Mouse (Mus musculus): Measurements from ENCODE around the gene Vwa5b2. TPM values are rescaled to one million over a fixed set of nuclear protein-coding genes. Genes with fewer than 3 reads are reported as not detected.

Vwa5b2 gene
- polyA plus RNA-seq, 1 experiment = 58.1 TPM

DNA sequence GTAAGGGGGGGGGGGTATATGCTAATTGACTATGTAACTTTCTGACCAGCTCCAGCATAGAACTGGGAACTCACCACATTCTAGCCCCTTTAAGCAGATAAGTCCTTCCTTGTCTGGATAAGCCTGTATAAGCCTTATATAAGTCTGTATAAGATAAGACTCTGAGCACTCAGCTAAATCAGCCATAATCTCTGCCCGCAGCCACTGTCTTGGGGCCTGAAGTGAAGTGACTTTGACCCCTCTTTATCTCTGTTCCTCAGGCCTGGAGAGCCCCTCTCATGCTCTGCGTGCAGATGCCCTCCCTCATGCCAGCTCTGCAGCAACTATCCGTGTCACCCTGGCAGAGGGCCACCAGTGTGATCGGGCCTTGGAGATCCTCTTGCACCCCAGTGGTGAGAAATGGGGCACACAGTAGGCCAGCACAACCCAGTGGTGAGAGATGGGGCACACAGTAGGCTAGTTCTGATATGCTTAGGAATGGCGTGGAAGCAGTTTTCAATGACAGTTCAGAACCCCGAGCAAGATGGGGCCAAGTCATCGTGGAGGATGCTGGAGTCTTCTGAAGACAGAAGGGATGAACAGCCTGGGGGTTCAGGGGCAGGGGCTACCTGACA, 5.9 kb downstream of the Vwa5b2 start:
- no peak for TF ChIP-seq POLR2A (IDR thresholded peaks at IDR 0.05; ENCODE audit: borderline replicate concordance, insufficient read depth, low read length)
- TF ChIP-seq CTCF (IDR thresholded peaks at IDR 0.05; ENCODE audit: borderline replicate concordance, insufficient read depth, low read depth, low read length) = no peak

DNA sequence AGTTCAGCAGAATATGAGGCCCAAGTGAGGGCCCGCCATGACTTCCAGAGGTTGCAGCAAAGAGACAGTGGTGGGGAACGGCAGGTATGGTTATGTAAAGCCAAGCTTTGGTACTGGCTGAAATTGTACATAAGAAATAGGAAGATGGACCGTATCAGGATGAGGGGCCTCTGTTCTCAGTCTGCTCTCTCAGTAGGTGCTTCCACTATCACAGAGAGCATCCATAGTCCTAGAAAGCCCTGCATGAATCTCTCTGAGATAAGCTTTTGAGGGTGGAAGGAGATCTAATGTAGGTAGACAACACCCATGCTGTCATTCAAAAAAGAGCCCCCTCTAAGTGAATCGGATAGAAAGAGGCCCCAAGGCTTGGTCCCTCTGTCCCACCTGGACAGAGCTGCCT, 6.5 kb downstream of the Vwa5b2 start:
- Histone ChIP-seq H3K27ac (ENCODE audit: insufficient read depth, low read length) (no peak overlapping the region), H3K4me3 (replicated peaks; ENCODE audit: insufficient read depth, low read depth, low read length) (no peak overlapping the region), H3K27me3 (ENCODE audit: control insufficient read depth, insufficient read depth, low read length) (no peaks in the 10 kb centered on the region; the same call in 1 of the 2 replicates), H3K4me1 (ENCODE audit: control insufficient read depth, insufficient read depth, low read length) (no peaks in the 10 kb centered on the region)
- 85% methylated on average over 4 of the region's 4 CpGs for WGBS
- no peak for TF ChIP-seq CTCF (IDR thresholded peaks at IDR 0.05; ENCODE audit: borderline replicate concordance, insufficient read depth, low read depth, low read length)
- no peak for TF ChIP-seq POLR2A (IDR thresholded peaks at IDR 0.05; ENCODE audit: borderline replicate concordance, insufficient read depth, low read length)
- DNase-seq = no peak

More for the DNA sequence above, 5.9 kb downstream of the Vwa5b2 start:
- no peak for DNase-seq
- Histone ChIP-seq H3K27ac (ENCODE audit: insufficient read depth, low read length) (no peak overlapping the region), H3K27me3 (ENCODE audit: control insufficient read depth, insufficient read depth, low read length) (no peaks in the 10 kb centered on the region; the same call in 1 of the 2 replicates), H3K4me3 (replicated peaks; ENCODE audit: insufficient read depth, low read depth, low read length) (no peak overlapping the region), H3K4me1 (ENCODE audit: control insufficient read depth, insufficient read depth, low read length) (no peaks in the 10 kb centered on the region)
- 64% methylated on average over 7 of the region's 7 CpGs for WGBS

DNA sequence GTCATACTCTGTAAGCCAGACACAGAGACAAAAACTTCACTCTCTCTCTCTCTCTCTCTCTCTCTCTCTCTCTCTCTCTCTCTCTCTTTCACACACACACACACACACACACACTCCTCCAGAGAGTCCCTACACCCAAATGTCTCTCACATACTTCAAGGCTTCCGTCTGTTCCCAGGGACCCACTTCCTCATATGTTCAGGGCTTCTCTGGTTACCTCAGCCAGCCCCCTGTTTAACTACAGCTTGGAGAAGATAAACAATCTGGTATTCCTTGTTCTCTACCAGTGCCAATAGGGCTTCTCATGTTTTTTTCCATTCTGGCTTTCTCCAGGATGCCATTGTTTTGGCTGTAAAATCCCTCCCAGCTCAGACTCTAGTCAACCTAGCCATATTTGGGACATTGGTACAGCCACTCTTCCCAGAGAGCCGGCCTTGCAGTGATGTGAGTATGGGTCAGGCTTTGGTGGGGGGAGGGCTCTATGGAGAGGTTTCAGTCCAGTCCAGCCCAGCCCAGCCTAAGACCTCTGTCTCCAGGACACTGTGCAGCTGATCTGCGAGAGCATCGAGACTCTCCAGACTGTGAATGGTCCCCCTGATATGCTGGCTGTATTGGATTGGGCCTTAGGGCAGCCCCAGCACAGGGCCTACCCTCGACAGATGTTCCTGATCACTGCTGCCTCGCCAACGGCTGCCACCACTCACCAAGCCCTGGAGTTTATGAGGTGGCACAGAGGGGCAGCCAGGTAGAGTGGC, 7.6 kb downstream of the Vwa5b2 start:
- H3K4me3 ChIP-seq (replicated peaks; ENCODE audit: insufficient read depth, low read depth, low read length) = no peak overlapping the region
- H3K4me1 ChIP-seq (ENCODE audit: control insufficient read depth, insufficient read depth, low read length) = no peaks in the 10 kb centered on the region
- H3K27me3 ChIP-seq (ENCODE audit: control insufficient read depth, insufficient read depth, low read length) = no peaks in the 10 kb centered on the region; the same call in 1 of the 2 replicates
- no peak overlapping the region for H3K27ac ChIP-seq (ENCODE audit: insufficient read depth, low read length)
- no peak for DNase-seq
- 71% methylated on average over 7 of the region's 7 CpGs for WGBS
- no peak for TF ChIP-seq POLR2A (IDR thresholded peaks at IDR 0.05; ENCODE audit: borderline replicate concordance, insufficient read depth, low read length)
- TF ChIP-seq CTCF (IDR thresholded peaks at IDR 0.05; ENCODE audit: borderline replicate concordance, insufficient read depth, low read depth, low read length) = no peak

DNA sequence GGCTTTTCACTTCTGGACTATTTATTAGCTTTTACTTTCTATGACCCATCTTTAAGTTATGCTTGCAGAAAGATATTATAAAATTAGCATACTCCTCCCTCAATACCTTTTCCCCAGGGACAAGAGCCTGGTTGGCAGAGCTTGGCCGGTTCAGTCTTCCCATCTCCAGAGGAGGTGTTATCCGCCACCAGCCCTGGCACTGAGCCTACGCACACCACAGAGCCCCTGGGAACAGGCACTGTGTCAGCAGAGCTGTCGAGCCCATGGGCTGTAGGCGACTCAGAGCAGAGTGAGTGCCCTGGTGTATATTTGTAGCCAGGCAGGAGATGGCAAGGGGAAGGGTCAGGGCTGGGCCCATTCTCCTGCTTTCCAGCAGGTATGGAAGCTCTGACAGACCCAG, 11.2 kb downstream of the Vwa5b2 start:
- Histone ChIP-seq H3K4me3 (replicated peaks; ENCODE audit: insufficient read depth, low read depth, low read length) (no peak overlapping the region), H3K4me1 (ENCODE audit: control insufficient read depth, insufficient read depth, low read length) (no peaks in the 10 kb centered on the region), H3K27me3 (ENCODE audit: control insufficient read depth, insufficient read depth, low read length) (no peaks in the 10 kb centered on the region; the same call in 1 of the 2 replicates), H3K27ac (ENCODE audit: insufficient read depth, low read length) (no peak overlapping the region)
- WGBS = 13% methylated on average over 5 of the region's 5 CpGs
- no peak for DNase-seq
- TF ChIP-seq POLR2A (IDR thresholded peaks at IDR 0.05; ENCODE audit: borderline replicate concordance, insufficient read depth, low read length) = no peak
- no peak for TF ChIP-seq CTCF (IDR thresholded peaks at IDR 0.05; ENCODE audit: borderline replicate concordance, insufficient read depth, low read depth, low read length)

DNA sequence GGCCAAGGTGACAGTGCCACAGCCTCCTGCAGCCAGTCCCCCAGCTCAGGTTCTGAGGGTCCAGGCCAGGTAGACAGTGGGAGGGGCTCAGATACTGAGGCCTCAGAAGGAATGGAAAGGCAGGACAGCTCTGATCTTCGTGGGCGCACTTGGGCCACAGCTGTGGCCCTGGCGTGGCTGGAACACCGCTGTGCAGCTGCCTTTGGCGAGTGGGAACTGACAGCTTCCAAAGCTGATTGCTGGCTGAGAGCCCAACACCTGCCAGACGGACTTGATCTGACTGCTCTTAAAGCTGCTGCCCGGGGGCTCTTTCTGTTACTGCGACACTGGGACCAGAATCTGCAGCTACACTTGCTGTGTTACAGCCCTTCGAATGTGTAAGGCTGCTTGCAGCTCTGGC, 15.4 kb downstream of the Vwa5b2 start:
- Histone ChIP-seq H3K4me1 (ENCODE audit: control insufficient read depth, insufficient read depth, low read length) (no peaks in the 10 kb centered on the region), H3K4me3 (replicated peaks; ENCODE audit: insufficient read depth, low read depth, low read length) (no peak overlapping the region), H3K27me3 (ENCODE audit: control insufficient read depth, insufficient read depth, low read length) (no peaks in the 10 kb centered on the region), H3K27ac (ENCODE audit: insufficient read depth, low read length) (no peak overlapping the region)
- no peak for DNase-seq
- no peak for TF ChIP-seq CTCF (IDR thresholded peaks at IDR 0.05; ENCODE audit: borderline replicate concordance, insufficient read depth, low read depth, low read length)
- no peak for TF ChIP-seq POLR2A (IDR thresholded peaks at IDR 0.05; ENCODE audit: borderline replicate concordance, insufficient read depth, low read length)
- WGBS = 19% methylated on average over 9 of the region's 9 CpGs

DNA sequence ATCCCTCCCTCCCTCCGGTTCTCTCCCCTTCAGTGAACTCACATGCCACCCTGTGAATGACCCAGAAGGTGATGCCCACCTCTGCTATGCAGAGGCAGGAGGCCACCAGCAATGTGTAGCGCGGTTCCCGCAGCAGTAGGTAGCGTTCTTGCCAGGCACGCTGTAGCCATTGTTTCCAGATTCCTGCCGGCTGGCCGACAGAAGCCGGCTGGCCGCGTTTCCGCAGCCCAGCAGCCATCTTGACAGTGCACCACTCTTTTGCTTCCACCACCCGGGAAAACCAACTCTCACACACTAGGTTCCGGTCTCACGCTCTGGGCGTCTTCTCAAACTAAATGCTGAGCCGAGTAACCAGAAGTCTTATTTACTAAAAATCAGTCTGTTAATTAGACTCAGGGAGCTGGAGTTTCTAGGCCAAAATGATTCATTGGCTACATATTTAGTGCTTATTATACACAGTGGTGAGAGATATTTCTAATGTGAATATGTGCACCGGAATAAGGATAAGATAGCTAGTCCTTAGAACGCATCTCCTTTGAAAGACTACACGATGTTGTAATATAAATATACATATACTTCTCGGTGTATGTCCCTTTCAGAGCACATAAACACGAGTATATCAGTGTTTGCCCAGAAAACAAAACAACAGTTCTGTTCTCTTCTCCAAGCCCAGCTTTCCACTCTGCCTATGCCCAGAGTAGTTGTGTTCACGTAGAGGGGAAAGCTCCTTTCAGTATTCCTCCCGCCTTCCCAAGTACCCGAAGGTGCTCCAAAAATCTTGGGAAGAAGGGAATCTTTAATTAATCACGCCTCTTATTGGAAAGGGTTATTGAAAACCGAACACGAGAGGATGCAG, 21.5 kb downstream of the Vwa5b2 start:
- Histone ChIP-seq H3K27ac (ENCODE audit: insufficient read depth, low read length) (peak overlapping the region; percentile 55), H3K27me3 (ENCODE audit: control insufficient read depth, insufficient read depth, low read length) (no peaks in the 10 kb centered on the region), H3K4me1 (ENCODE audit: control insufficient read depth, insufficient read depth, low read length) (no peaks in the 10 kb centered on the region), H3K4me3 (replicated peaks; ENCODE audit: insufficient read depth, low read depth, low read length) (peak overlapping the region; percentile 96)
- DNase-seq = peak; percentile 80 to 82
- under 1% methylated on average over 28 of the region's 28 CpGs for WGBS
- TF ChIP-seq POLR2A (IDR thresholded peaks at IDR 0.05; ENCODE audit: borderline replicate concordance, insufficient read depth, low read length) (peak; percentile 97), CTCF (IDR thresholded peaks at IDR 0.05; ENCODE audit: borderline replicate concordance, insufficient read depth, low read depth, low read length) (no peak)

DNA sequence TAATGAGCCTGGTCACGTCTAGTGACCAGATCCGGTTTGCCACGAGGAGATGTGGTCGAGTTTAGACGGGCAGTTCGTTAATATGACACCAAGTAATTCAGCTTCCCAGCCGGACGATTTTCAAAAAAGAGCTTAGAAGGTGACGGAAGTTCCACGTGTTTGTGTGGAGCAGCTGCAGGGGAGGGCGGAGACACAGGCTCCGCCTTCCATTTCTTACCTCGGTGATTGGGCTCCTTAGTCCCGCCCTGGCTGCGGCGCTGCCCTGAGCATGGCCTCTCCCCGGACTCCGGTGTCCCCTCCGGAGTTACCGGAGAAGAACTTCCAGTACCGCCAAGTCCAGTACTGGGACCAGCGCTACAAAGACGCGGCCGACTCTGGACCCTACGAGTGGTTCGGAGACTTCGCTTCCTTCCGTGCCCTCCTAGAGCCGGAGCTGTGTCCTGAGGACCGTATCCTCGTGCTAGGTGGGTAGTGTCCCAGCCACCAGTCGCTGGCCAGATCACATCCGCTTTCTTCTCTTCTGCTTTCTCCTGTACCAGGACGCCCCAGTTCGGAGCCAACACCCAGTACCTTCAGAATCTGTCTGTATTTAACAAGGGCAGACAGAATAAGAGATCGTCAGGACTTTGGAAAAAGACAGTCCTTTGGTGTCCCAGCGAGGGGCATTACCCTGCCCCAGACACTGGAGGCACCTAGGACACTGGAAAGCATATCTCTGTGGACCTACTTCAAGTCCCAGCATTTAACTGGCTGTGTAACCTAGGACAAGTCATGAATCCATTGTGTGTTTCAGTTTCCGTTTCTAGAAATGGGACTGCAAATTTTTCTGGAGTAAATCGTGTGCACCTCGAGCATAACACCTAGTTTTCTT, 22.3 kb downstream of the Vwa5b2 start, which contains the start of the genes Eef1akmt4, Gm49333 and Alg3:
TSS of gene Eef1akmt4 (plus strand) at position 237 of the 871 bp plus-strand sequence.
TSS of gene Gm49333 (plus strand) at position 254 of the 871 bp plus-strand sequence.
TSS of gene Alg3 (minus strand) at position 379 of the 871 bp plus-strand sequence.
- Histone ChIP-seq H3K27ac (ENCODE audit: insufficient read depth, low read length) (peak within 1 kb of the TSS; percentile 55), H3K4me3 (replicated peaks; ENCODE audit: insufficient read depth, low read depth, low read length) (peak within 1 kb of the TSS; percentile 96), H3K27me3 (ENCODE audit: control insufficient read depth, insufficient read depth, low read length) (no peaks in the 10 kb centered on the region), H3K4me1 (ENCODE audit: control insufficient read depth, insufficient read depth, low read length) (no peaks in the 10 kb centered on the region)
- 1% methylated on average over 41 of the region's 41 CpGs for WGBS
- TF ChIP-seq POLR2A (IDR thresholded peaks at IDR 0.05; ENCODE audit: borderline replicate concordance, insufficient read depth, low read length) = 0 out of 2 replicates have a peak, but pooled peaks have one; percentile 9
- no peak for TF ChIP-seq CTCF (IDR thresholded peaks at IDR 0.05; ENCODE audit: borderline replicate concordance, insufficient read depth, low read depth, low read length)
- peak; percentile 79 to 84 for DNase-seq
